Mouse (Mus musculus): Measurements from ENCODE around the gene Cenpb. TPM values are rescaled to one million over a fixed set of nuclear protein-coding genes. Genes with fewer than 3 reads are reported as not detected.

Gene Cenpb
- total RNA-seq, 2 experiments from 2014 or later = 89.7 to 97.4 TPM

- intact Hi-C loops (cut with DNase I) = no loop called here
- DNase-seq (ENCODE audit: low spot score in 2 of 2) = no peak
These were observed 53.7 kb downstream of the Cenpb start for GRCm38 (mm10) chr2:131125964-131126815.

Other genes starting within 250 kb of the Cenpb start
- gene Gfra4, start 137.0 kb downstream of the Cenpb start, total RNA-seq (2021) = 10 to 100 TPM; 52.4 to 54.2 TPM
- gene Adam33, start 116.3 kb downstream of the Cenpb start, total RNA-seq (2021) = 1 to 10 TPM; 2.3 to 3.7 TPM
- under 1 TPM; 0.51 to 0.59 TPM for gene Siglec1, start 93.3 kb downstream of the Cenpb start, total RNA-seq (2021)
- gene Hspa12b, start 52.8 kb downstream of the Cenpb start, total RNA-seq (2021) = 10 to 100 TPM; 10.2 to 10.8 TPM
- not detected for gene Gm11037, start 46.6 kb downstream of the Cenpb start, total RNA-seq (2021)
- gene 1700037H04Rik, start 20.0 kb downstream of the Cenpb start, total RNA-seq (2021) = 10 to 100 TPM; 74.6 to 83.3 TPM
- 10 to 100 TPM; 11.9 to 15.4 TPM for gene Cdc25b, start 6.9 kb upstream of the Cenpb start, total RNA-seq (2021)
- gene Spef1, start 7.2 kb upstream of the Cenpb start, total RNA-seq (2021) = 10 to 100 TPM; 13.4 to 14.0 TPM
- gene Ap5s1, start 27.0 kb upstream of the Cenpb start, total RNA-seq (2021) = 10 to 100 TPM; 23.9 to 26.3 TPM
- gene Mavs, start 54.0 kb upstream of the Cenpb start, total RNA-seq (2021) = 1 to 10 TPM; 6.3 TPM
- 10 to 100 TPM; 62.7 to 62.9 TPM for gene Pank2, start 82.4 kb upstream of the Cenpb start, total RNA-seq (2021)
- gene Rnf24, start 172.8 kb upstream of the Cenpb start, total RNA-seq (2021) = 10 to 100 TPM; 30.3 to 32.3 TPM